Mouse (Mus musculus): Measurements from ENCODE around the gene Krt83. TPM values are rescaled to one million over a fixed set of nuclear protein-coding genes. Genes with fewer than 3 reads are reported as not detected.
"Not testable (repeated sequence)": the region's sequence is repeated elsewhere in the genome, so short reads cannot be mapped to it uniquely, and the experiment has no call there.

Gene Krt83
- under 1 TPM in 1 of 2 experiments, not detected in 1; 0.40 TPM for total RNA-seq (2021)
- long read RNA-seq, experiment 1: 0 reads
- long read RNA-seq, experiment 2, partial matches to known transcripts: 1 of 1 reads
- long read RNA-seq, experiment 2, other reads (novel, unspliced or antisense): 0 of 1 reads

GRCm38 (mm10) chr15:101491431-101491830 is at the start of gene Krt83:
Krt83 (minus strand) TSS chr15:101491512.
- DNase-seq: no peak

DNA sequence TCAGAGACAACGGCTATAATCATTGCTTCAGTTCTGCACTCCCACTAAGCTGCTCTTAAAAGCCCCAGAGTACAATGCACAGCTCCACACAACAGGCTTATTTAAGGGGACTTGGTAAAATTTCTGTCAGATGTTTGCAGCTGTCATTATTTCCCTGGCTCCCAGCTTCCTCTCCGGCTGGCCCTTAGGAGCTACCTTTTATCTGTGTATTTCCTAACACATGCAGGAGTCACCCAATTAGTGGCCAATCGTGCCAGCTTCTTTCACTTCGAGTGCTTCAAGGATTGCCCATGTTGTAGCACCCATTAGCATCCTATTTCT is 47.2 kb upstream of the Krt83 start:
- no peak for DNase-seq

DNA sequence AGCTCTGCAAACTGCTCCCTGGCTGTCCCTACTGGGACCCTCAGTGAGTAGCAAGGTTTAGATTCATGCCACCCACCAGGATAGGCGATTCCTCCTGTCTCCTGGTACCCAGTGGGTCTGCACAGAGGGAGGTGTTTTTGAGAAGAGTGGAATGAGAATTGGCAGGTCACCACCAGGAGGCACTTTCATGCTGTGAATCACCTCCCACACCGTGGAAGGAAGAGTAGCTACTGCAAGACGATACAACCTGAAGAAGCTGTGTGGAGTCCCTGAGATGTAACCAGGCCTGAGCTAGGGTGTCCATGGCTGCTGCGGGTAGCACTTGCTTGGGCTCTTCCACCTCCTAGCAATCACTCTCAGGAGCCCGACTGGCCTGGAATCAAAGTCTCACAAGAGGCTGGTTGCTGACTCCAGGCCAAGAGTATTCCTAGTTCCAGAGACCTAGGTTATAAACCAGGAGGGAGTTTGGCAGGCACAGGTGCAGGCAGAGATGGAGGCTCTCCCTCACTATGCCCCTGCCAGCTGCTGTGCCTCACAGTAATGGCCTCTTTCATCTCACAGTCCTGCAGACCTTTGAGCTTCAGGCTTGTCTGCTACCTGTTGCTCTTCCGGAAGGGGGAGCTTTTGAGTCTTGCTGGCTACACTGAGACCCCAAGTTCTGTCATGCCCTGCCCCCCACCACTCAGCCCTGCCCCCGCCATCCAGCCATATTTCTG is 46.7 kb upstream of the Krt83 start:
- DNase-seq: no peak

GRCm38 (mm10) chr15:101536054-101536850 is 44.9 kb upstream of the Krt83 start:
- no peak for DNase-seq

GRCm38 (mm10) chr15:101532720-101533119 is 41.4 kb upstream of the Krt83 start, which contains the start of gene Krt84:
Krt84 (minus strand) TSS chr15:101532820.
- DNase-seq: no peak

- no peak for DNase-seq
Measured at GRCm38 (mm10) chr15:101522556-101523232, 31.4 kb upstream of the Krt83 start.

DNA sequence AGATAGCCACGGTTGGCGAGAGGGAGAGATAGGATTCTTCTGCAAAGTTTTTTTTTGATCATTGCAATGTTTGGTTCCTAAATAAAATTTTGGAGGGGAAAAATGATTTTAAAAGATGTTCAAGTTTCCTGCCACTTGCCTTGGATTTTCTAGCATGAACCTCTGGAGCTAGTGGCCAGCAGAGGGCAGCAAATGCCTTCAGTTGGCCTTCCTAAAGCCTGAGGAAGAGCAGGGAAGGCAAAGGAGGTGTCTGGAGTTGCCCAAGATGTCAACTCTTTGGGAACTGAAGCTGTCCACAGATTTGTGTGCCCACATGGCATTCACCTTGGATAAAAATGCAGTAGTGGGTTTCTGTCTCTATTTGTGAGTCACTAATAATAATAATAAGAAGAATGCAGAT is 28.5 kb upstream of the Krt83 start:
- DNase-seq: peak; percentile 80

- DNase-seq: not testable (repeated sequence)
Measured at GRCm38 (mm10) chr15:101517161-101517560, 25.8 kb upstream of the Krt83 start, which contains the start of gene Gm49425. Gm49425 (minus strand) TSS chr15:101517261.

- no peak for DNase-seq
Measured at GRCm38 (mm10) chr15:101508247-101508646, 16.9 kb upstream of the Krt83 start.

DNA sequence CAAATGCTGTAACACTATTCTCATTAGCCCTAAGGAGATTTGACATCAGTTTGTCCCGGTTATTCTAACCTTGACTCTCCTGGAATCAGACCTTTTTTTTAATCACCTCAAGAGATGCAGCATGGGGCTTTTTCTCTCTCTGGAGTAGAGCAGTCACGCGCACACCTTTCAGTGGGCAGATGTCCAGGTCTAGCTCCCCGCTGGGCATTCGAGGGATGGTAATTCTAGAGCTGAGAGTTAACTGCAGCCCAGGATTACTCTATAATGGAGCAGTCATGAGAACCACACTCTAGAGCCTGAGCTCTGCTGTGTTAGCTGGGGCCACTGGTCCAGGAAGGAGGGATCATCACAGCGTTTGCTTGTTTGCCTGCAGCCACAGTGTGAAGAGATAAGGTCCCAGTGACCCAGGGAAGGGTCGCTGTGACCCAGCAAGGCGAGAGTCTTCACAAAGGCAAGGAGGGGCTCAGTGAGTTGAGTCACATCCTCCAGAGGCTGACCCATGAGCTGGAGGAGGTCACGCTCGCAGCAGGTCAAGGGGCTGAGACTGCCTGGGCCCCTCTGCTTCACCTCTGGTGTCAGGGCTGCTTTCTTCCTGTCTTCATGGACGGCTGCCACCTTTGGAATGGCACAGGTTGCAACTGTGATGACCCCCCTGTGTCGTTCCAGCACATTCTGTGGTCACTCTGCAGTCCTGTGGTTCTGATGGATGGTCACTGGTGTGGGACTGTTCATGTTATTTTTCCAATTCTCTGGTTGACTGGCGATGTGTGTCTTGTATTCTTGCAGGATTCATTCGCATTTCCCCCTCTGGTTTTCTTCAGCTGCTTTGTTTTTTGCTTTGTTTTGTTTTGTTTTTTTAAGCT is 15.8 kb upstream of the Krt83 start:
- DNase-seq: no peak

GRCm38 (mm10) chr15:101497181-101497580 is 5.9 kb upstream of the Krt83 start:
- no peak for DNase-seq

DNA sequence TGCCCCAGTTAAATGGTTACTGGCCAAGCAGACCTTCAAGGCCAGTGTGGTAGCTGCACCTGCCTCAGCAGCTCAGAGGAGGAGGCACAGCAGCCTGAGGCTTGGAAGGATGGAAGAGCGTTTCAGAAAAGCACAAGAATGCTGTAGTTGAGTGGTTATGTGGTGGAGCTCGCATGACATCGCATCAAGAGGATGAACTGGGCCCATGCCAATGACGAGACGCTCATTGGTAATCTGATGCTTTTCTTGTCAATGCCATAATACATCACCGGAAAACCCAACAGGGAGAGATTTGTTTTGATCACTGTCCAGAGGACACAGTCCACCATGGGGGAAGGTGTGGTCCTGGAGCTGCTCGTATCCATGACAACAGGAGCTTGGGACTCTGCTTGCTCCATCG is 4.0 kb upstream of the Krt83 start:
- no peak for DNase-seq

- no peak for DNase-seq
Measured at GRCm38 (mm10) chr15:101494203-101494602, 2.9 kb upstream of the Krt83 start.

DNA sequence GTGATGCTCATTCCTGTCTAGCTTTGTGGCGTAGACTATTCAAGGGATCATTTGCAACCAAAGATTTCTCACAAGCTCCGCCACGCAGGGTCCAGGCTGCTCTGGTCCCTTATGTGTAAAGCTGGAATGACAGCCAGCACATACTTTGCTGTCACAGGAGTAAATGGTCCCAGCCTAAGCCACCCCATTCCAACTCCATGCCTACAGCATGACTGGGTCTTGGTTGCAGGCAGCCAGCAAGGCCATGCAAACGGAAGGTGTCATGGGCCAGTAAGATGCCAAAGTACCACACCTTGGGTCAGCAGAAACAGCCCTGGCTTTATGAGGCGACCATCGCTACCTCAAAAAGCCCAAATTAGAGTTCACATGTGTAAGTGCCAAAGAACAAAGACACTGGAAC is 2.4 kb upstream of the Krt83 start:
- DNase-seq: no peak

GRCm38 (mm10) chr15:101492718-101493117 is 1.4 kb upstream of the Krt83 start:
- DNase-seq: no peak

DNA sequence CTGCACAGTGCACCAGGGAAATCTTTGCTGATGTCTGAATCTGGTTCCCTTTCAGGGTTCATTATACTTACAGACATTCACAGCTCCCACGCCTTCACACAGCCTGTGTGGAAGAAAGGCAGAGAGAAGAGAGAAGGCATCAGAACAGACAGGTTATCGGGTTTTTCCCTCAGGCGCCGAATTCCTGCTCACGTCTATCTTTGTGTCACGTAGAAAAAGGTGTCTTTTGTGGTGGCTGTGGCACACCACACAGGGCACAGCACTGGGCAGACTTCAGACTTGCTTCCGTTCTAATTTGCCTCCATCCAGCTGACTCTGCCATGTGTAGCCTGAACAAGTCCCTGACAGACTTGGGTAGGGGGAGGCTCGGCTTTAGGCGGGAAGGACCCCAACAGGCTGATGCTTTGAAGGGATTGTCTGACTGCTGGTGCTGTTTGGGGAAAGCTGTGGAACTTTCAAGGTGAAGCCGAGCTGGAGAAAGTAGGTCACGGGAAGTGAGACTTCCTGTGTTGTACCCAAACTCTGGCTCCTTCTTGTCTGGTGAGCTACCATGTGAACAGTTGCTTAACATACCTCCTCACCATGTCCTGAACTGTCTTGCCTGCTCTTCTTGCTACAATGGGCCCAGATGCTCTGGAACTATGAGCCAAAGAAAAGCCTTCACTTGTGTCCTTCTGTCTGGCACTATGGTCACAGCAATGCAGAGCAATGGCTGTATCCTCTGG is 5.2 kb downstream of the Krt83 start:
- DNase-seq: no peak

- DNase-seq: no peak
Measured at GRCm38 (mm10) chr15:101484939-101485338, 6.4 kb downstream of the Krt83 start.

GRCm38 (mm10) chr15:101483646-101484045 is 7.7 kb downstream of the Krt83 start:
- no peak for DNase-seq

GRCm38 (mm10) chr15:101482056-101482455 is 9.3 kb downstream of the Krt83 start:
- DNase-seq: no peak

DNA sequence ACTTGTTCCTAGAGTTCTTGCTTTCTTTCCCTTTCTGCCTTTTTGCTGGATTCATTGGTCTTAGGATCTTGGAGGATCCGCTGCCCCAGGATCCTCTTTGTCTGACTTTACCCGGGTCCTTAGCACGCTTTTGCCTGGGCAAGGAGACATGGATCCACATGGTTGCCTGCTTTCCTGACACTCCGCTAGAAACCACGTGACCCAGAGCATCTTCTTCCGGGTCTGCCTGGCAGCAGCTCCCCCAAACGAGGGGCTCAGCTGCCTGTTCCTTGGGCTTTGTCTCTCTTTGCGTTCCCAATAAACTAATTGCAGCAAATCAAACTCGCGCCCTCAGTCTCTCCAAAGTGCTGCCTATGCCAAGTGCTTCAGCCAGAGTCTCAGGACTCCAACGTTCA is 11.6 kb downstream of the Krt83 start:
- DNase-seq: no peak

- DNase-seq: peak; percentile 60
Measured at GRCm38 (mm10) chr15:101479007-101479665, 12.2 kb downstream of the Krt83 start.

All from gastrocnemius, postnatal 10 days (tissue).